Mouse (Mus musculus) testis, adult 2 months (tissue): Measurements from ENCODE around the gene Coa4. TPM values are rescaled to one million over a fixed set of nuclear protein-coding genes. Genes with fewer than 3 reads are reported as not detected.
"Not testable (repeated sequence)": the region's sequence is repeated elsewhere in the genome, so short reads cannot be mapped to it uniquely, and the experiment has no call there.

Experiments
- H3K27ac ChIP-seq: fragments of 200-500 bp; 2 replicates; pipeline ENCODE4 v1.5.1; 2012; ENCODE audit warnings: low read depth, low read length; ENCODE audit not compliant: control insufficient read depth, insufficient read depth
- H3K27me3 ChIP-seq: fragments of 200-500 bp; 2 replicates; pipeline ENCODE4 v1.6.1; 2012; ENCODE audit warnings: mild to moderate bottlenecking, low read length, moderate library complexity; ENCODE audit not compliant: control insufficient read depth, insufficient read depth
- H3K36me3 ChIP-seq: fragments of 200-500 bp; 2 replicates; pipeline ENCODE4 v1.6.1; 2012; ENCODE audit warnings: mild to moderate bottlenecking, low read length; ENCODE audit not compliant: control insufficient read depth, insufficient read depth
- H3K4me1 ChIP-seq: fragments of 200-500 bp; 2 replicates; pipeline ENCODE4 v1.6.1; 2012; ENCODE audit warnings: low read length; ENCODE audit not compliant: control insufficient read depth, insufficient read depth
- H3K4me3 ChIP-seq: fragments of 200-500 bp; 2 replicates; pipeline ENCODE4 v1.5.1; 2012; ENCODE audit warnings: low read depth, mild to moderate bottlenecking, low read length, moderate library complexity, mixed read lengths; ENCODE audit not compliant: control insufficient read depth
- CTCF ChIP-seq: fragments of 200-500 bp; IDR thresholded peaks from 2 replicates; pipeline ENCODE4 v1.5.1; 2012; ENCODE audit warnings: low read depth, mild to moderate bottlenecking, inconsistent platforms, low read length, moderate library complexity; ENCODE audit not compliant: control insufficient read depth, insufficient read depth, insufficient replicate concordance
- POLR2A ChIP-seq: fragments of 200-500 bp; IDR thresholded peaks from 2 replicates; pipeline ENCODE4 v1.6.1; 2012; ENCODE audit warnings: low read depth, mild to moderate bottlenecking, inconsistent platforms, low read length, moderate library complexity; ENCODE audit not compliant: control insufficient read depth
- polyA plus RNA-seq: library from polyadenylated mRNA; depleted of rRNA; stranded (reverse); fragments of >200 nt; gene quantifications from 2 replicates; pipeline ENCODE4 v1.2.3, GENCODE M21; 2012

Gene Coa4
- polyA plus RNA-seq, 1 experiment: 29.5 TPM

GRCm38 (mm10) chr7:100561861-100562587 is 25.2 kb downstream of the Coa4 start:
- TF ChIP-seq POLR2A (no peak), CTCF (no peak)
- no peak overlapping the region for H3K4me3 ChIP-seq
- no peaks in the 10 kb centered on the region for H3K27me3 ChIP-seq
- H3K27ac ChIP-seq: no peak overlapping the region
- no peaks in the 10 kb centered on the region for H3K36me3 ChIP-seq
- H3K4me1 ChIP-seq: no peaks in the 10 kb centered on the region

- H3K4me3 ChIP-seq, H3K27me3 ChIP-seq, H3K36me3 ChIP-seq, H3K27ac ChIP-seq, H3K4me1 ChIP-seq: not testable (repeated sequence)
Measured at GRCm38 (mm10) chr7:100567238-100567637, 30.4 kb downstream of the Coa4 start.

- no peaks in the 10 kb centered on the region for H3K4me1 ChIP-seq
- no peaks in the 10 kb centered on the region for H3K36me3 ChIP-seq
- H3K27ac ChIP-seq: no peak overlapping the region
- no peaks in the 10 kb centered on the region for H3K27me3 ChIP-seq
- H3K4me3 ChIP-seq: no peak overlapping the region
- TF ChIP-seq CTCF: no peak
- TF ChIP-seq POLR2A: no peak
Measured at GRCm38 (mm10) chr7:100569907-100570306, 33.0 kb downstream of the Coa4 start.

- no peaks in the 10 kb centered on the region for H3K36me3 ChIP-seq
Measured at GRCm38 (mm10) chr7:100570930-100571715, 34.3 kb downstream of the Coa4 start.

GRCm38 (mm10) chr7:100572061-100572460 is 35.2 kb downstream of the Coa4 start:
- no peak overlapping the region for H3K4me3 ChIP-seq
- no peak overlapping the region for H3K27ac ChIP-seq
- H3K36me3 ChIP-seq: no peaks in the 10 kb centered on the region
- H3K4me1 ChIP-seq: no peaks in the 10 kb centered on the region
- H3K27me3 ChIP-seq: no peaks in the 10 kb centered on the region
- TF ChIP-seq POLR2A: no peak
- no peak for TF ChIP-seq CTCF

More at GRCm38 (mm10) chr7:100570930-100571715, 34.3 kb downstream of the Coa4 start:
- no peak overlapping the region for H3K27ac ChIP-seq
- TF ChIP-seq POLR2A (no peak), CTCF (no peak)
- H3K27me3 ChIP-seq: no peaks in the 10 kb centered on the region
- no peaks in the 10 kb centered on the region for H3K4me1 ChIP-seq
- no peak overlapping the region for H3K4me3 ChIP-seq

GRCm38 (mm10) chr7:100572704-100573103 is 35.8 kb downstream of the Coa4 start:
- H3K27ac ChIP-seq: no peak overlapping the region
- H3K27me3 ChIP-seq: no peaks in the 10 kb centered on the region
- no peaks in the 10 kb centered on the region for H3K36me3 ChIP-seq
- TF ChIP-seq POLR2A: no peak
- TF ChIP-seq CTCF: no peak
- no peak overlapping the region for H3K4me3 ChIP-seq
- H3K4me1 ChIP-seq: no peaks in the 10 kb centered on the region

GRCm38 (mm10) chr7:100578794-100579193 is 41.9 kb downstream of the Coa4 start:
- Histone ChIP-seq H3K4me1 (no peaks in the 10 kb centered on the region; the same call in 1 of the 2 replicates), H3K27me3 (no peaks in the 10 kb centered on the region), H3K27ac (no peak overlapping the region), H3K36me3 (no peaks in the 10 kb centered on the region), H3K4me3 (no peak overlapping the region)
- no peak for TF ChIP-seq CTCF
- TF ChIP-seq POLR2A: no peak
